Mouse (Mus musculus) heart, postnatal 0 days (tissue): ENCODE measurements around the gene Ass1.

Source experiments
- CTCF ChIP-seq: IDR thresholded peaks from 2 replicates; pipeline ENCODE4 v1.5.1; 2016; ENCODE audit warnings: antibody characterized with exemption, control low read depth, low read depth
- EP300 ChIP-seq: IDR thresholded peaks from 2 replicates; pipeline ENCODE4 v1.6.1; 2016; ENCODE audit warnings: antibody characterized with exemption, low read depth

GRCm38 (mm10) chr2:31497113-31497512, 27.1 kb downstream of the Ass1 start:
- no peak for TF ChIP-seq CTCF
- no peak for TF ChIP-seq EP300
